Mouse (Mus musculus) liver, embryonic 14.5 days (tissue): ENCODE results near the gene Mbnl1. TPM values are rescaled to one million over a fixed set of nuclear protein-coding genes. Genes with fewer than 3 reads are reported as not detected.

Experiments
- ATAC-seq: fragments of 200-750 bp; cut with Nextera tagmentation; 2 replicates; pipeline ENCODE4 v1.8.0; 2017; ENCODE audit warnings: moderate number of reproducible peaks, mild to moderate bottlenecking, moderate library complexity; ENCODE audit not compliant: insufficient read depth
- DNase-seq, 3 experiments: peaks; one replicate each; pipeline ENCODE4 v3.0.0-alpha.2; 2012 to 2013; ENCODE audit warnings: low read depth in 3 of 3, low spot score in 3 of 3
- H3K27ac ChIP-seq: fragments of 300-500 bp; sonication (generic); 2 replicates; pipeline ENCODE4 v1.5.1; 2014; ENCODE audit warnings: moderate library complexity, mild to moderate bottlenecking, control low read depth, inconsistent platforms
- H3K27me3 ChIP-seq: fragments of 300-500 bp; sonication (generic); 2 replicates; pipeline ENCODE4 v1.6.1; 2014; ENCODE audit warnings: mild to moderate bottlenecking, low read length, moderate library complexity; ENCODE audit not compliant: control insufficient read depth, insufficient read depth
- H3K36me3 ChIP-seq: fragments of 300-500 bp; sonication (generic); replicated peaks from 2 replicates; pipeline ENCODE4 v1.6.1; 2014; ENCODE audit warnings: low read depth; ENCODE audit not compliant: control insufficient read depth, insufficient read depth
- H3K4me1 ChIP-seq, 2 experiments: fragments of 200-500 bp in 1 of 2; fragments of 300-500 bp in 1 of 2; sonication (generic) in 1 of 2; replicated peaks; 2 replicates each; pipeline ENCODE4 v1.6.1; 2012 to 2014; ENCODE audit warnings: antibody characterized with exemption in 1 of 2, inconsistent platforms in 1 of 2, low read length in 1 of 2; ENCODE audit not compliant: control insufficient read depth in 2 of 2, insufficient read depth in 2 of 2
- H3K4me2 ChIP-seq: fragments of 300-500 bp; sonication (generic); 2 replicates; pipeline ENCODE4 v1.6.1; 2014; ENCODE audit warnings: low read depth, mild to moderate bottlenecking, control low read depth, moderate library complexity
- H3K4me3 ChIP-seq, 2 experiments: fragments of 200-500 bp in 1 of 2; fragments of 300-500 bp in 1 of 2; sonication (generic) in 1 of 2; 2 replicates each; pipeline ENCODE4 v1.5.1; 2012 to 2014; ENCODE audit warnings: low read depth in 2 of 2, low read length in 2 of 2, mild to moderate bottlenecking in 2 of 2, control low read depth in 1 of 2, inconsistent platforms in 1 of 2, moderate library complexity in 1 of 2; ENCODE audit not compliant: insufficient read depth in 1 of 2
- H3K9ac ChIP-seq: fragments of 300-500 bp; sonication (generic); replicated peaks from 2 replicates; pipeline ENCODE4 v1.6.1; 2014; ENCODE audit warnings: mild to moderate bottlenecking, control low read depth, moderate library complexity
- H3K9me3 ChIP-seq: fragments of 300-500 bp; sonication (generic); 2 replicates; pipeline ENCODE4 v1.6.1; 2016; ENCODE audit warnings: low read length, mixed read lengths; ENCODE audit not compliant: control insufficient read depth
- CTCF ChIP-seq: IDR thresholded peaks from 2 replicates; pipeline ENCODE4 v1.5.1; 2016; ENCODE audit warnings: antibody characterized with exemption, low read depth, control low read depth
- EP300 ChIP-seq: IDR thresholded peaks from 2 replicates; pipeline ENCODE4 v1.6.1; 2016; ENCODE audit warnings: antibody characterized with exemption, low read depth
- WGBS: fragments of 180-500 bp; shearing (Covaris S2); extraction: QIAGEN DNeasy Blood & Tissue Kit; methylation state at CpG from one replicate; pipeline ENCODE4 v1.1.7; 2014; ENCODE audit not compliant: insufficient replicate concordance; 5-methylcytosine and 5-hydroxymethylcytosine counted together
- polyA plus RNA-seq, 2 experiments: library from polyadenylated mRNA; depleted of rRNA in 1 of 2; stranded (reverse) in 1 of 2; unstranded in 1 of 2; fragments of >200 nt; fragmentation: Nextera tagmentation in 1 of 2; extraction: Ambion mirVana in 1 of 2; gene quantifications; 2 replicates each; pipeline versions ENCODE4 v1.2.1 to v1.2.3; 2012 to 2014

The Mbnl1 gene
- polyA plus RNA-seq, 2 experiments = 32.9 to 128 TPM

DNA sequence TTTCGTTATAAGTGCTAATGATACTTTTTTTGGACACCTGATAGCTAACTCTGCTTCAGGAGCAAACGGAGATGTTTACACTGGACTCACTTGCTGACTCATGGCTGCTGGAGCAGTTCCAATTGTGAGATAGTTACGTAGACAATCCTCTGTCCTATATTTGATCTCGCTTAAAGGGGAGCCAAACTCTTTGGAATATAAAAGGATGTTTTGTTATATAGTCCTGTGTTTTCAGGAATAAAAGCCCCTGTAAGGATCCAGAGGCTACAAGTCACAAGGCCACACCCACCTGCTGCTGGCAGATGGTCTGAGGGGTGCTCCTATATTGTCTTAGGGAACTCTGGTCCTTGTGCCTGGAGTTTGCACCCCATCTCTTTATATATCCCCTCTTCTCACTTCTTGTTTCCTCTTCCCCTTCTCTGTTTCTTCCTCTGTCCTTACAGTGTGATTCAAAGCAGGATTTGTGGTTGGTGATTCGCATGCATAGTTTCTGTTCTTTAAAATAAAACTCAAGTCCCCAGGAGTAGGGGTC lies 97.9 kb downstream of the Mbnl1 start:
- peak overlapping the region; percentile 90 for H3K27ac ChIP-seq
- TF ChIP-seq EP300 = peak; percentile 59
- no peak for TF ChIP-seq CTCF
- peaks cover 45% of the 10 kb centered on the region in 2 experiments for H3K4me1 ChIP-seq
- H3K27me3 ChIP-seq = no peaks in the 10 kb centered on the region
- H3K4me3 ChIP-seq = peak overlapping the region in 1 of 2 experiments; percentile 18; a peak in 1 of 4 replicates
- peak; percentile 83 to 89 (median 85) for DNase-seq
- H3K9me3 ChIP-seq = no peaks in the 10 kb centered on the region
- H3K36me3 ChIP-seq = no peaks in the 10 kb centered on the region; the same call in 1 of the 2 replicates
- H3K9ac ChIP-seq = peak overlapping the region; percentile 63
- peak; percentile 79 for ATAC-seq
- peak overlapping the region; percentile 63 for H3K4me2 ChIP-seq
- WGBS = 24% methylated on average over 5 of the region's 5 CpGs

GRCm38 (mm10) chr3:60571493-60571892 lies 98.9 kb downstream of the Mbnl1 start:
- DNase-seq (no peak), ATAC-seq (no peak)
- no peak overlapping the region for H3K9ac ChIP-seq
- TF ChIP-seq EP300 (peak; percentile 61), CTCF (no peak)
- peaks cover 51% of the 10 kb centered on the region in 2 experiments for H3K4me1 ChIP-seq
- WGBS = 77% methylated on average over 1 of the region's 1 CpGs
- no peaks in the 10 kb centered on the region for H3K27me3 ChIP-seq
- H3K9me3 ChIP-seq = no peaks in the 10 kb centered on the region
- no peak overlapping the region for H3K4me3 ChIP-seq
- H3K4me2 ChIP-seq = no peak overlapping the region
- peak overlapping the region; percentile 90 for H3K27ac ChIP-seq
- H3K36me3 ChIP-seq = no peaks in the 10 kb centered on the region

GRCm38 (mm10) chr3:60574199-60574598 lies 101.6 kb downstream of the Mbnl1 start:
- Histone ChIP-seq H3K36me3 (no peaks in the 10 kb centered on the region), H3K27me3 (no peaks in the 10 kb centered on the region), H3K4me2 (peak overlapping the region; percentile 57), H3K4me1 (peaks cover 50 to 53% of the 10 kb centered on the region in 2 experiments), H3K9ac (no peak overlapping the region; the same call in 1 of the 2 replicates), H3K4me3 (no peak overlapping the region), H3K9me3 (no peaks in the 10 kb centered on the region), H3K27ac (peak overlapping the region; percentile 56)
- WGBS = 15% methylated on average over 9 of the region's 9 CpGs
- TF ChIP-seq EP300 = peak; percentile 76
- TF ChIP-seq CTCF = no peak
- DNase-seq (peak; percentile 45 to 54 (median 54)), ATAC-seq (peak; percentile 66)

- ATAC-seq (no peak), DNase-seq (no peak)
- Histone ChIP-seq H3K27me3 (no peaks in the 10 kb centered on the region), H3K4me2 (no peak overlapping the region; the same call in 1 of the 2 replicates), H3K4me1 (peaks cover 43 to 48% of the 10 kb centered on the region in 2 experiments), H3K9ac (no peak overlapping the region), H3K9me3 (no peaks in the 10 kb centered on the region), H3K36me3 (no peaks in the 10 kb centered on the region), H3K4me3 (no peak overlapping the region), H3K27ac (peak overlapping the region; percentile 56; the same call in 1 of the 2 replicates)
- WGBS = 58% methylated on average over 4 of the region's 4 CpGs
- TF ChIP-seq CTCF (no peak), EP300 (no peak)
These were observed 102.4 kb downstream of the Mbnl1 start for GRCm38 (mm10) chr3:60574849-60575524.

- H3K4me3 ChIP-seq = no peak overlapping the region
- no peak overlapping the region for H3K9ac ChIP-seq
- TF ChIP-seq CTCF = no peak
- H3K4me1 ChIP-seq = peaks cover 36 to 50% of the 10 kb centered on the region in 2 experiments
- ATAC-seq (no peak), DNase-seq (no peak)
- no peaks in the 10 kb centered on the region for H3K27me3 ChIP-seq
- H3K36me3 ChIP-seq = no peaks in the 10 kb centered on the region
- no peak overlapping the region for H3K4me2 ChIP-seq
- no peak overlapping the region for H3K27ac ChIP-seq
- no peaks in the 10 kb centered on the region for H3K9me3 ChIP-seq
- WGBS = 22% methylated on average over 2 of the region's 2 CpGs
These were observed 103.3 kb downstream of the Mbnl1 start for GRCm38 (mm10) chr3:60575945-60576344.
